Mouse (Mus musculus) intestine, embryonic 16.5 days (tissue): ENCODE data around the gene Retnlg. TPM values are rescaled to one million over a fixed set of nuclear protein-coding genes. Genes with fewer than 3 reads are reported as not detected.

Experiments used
- ATAC-seq: fragments of 200-750 bp; cut with Nextera tagmentation; 2 replicates; pipeline ENCODE4 v1.8.0; 2017; ENCODE audit warnings: moderate TSS enrichment, moderate library complexity
- H3K27ac ChIP-seq: fragments of 300-500 bp; sonication (generic); 2 replicates; pipeline ENCODE4 v1.5.1; 2014; ENCODE audit warnings: mild to moderate bottlenecking, low read length
- H3K27me3 ChIP-seq: fragments of 300-500 bp; sonication (generic); replicated peaks from 2 replicates; pipeline ENCODE4 v1.6.1; 2014; ENCODE audit warnings: low read length, control low read depth, mixed read lengths; ENCODE audit not compliant: control insufficient read depth, insufficient read depth
- H3K36me3 ChIP-seq: fragments of 300-500 bp; sonication (generic); 2 replicates; pipeline ENCODE4 v1.6.1; 2014; ENCODE audit warnings: low read length, control low read depth; ENCODE audit not compliant: control insufficient read depth, insufficient read depth
- H3K4me1 ChIP-seq: fragments of 300-500 bp; sonication (generic); 2 replicates; pipeline ENCODE4 v1.6.1; 2014; ENCODE audit warnings: low read length, control low read depth, mixed read lengths; ENCODE audit not compliant: control insufficient read depth, insufficient read depth
- H3K4me2 ChIP-seq: fragments of 300-500 bp; sonication (generic); 2 replicates; pipeline ENCODE4 v1.6.1; 2014; ENCODE audit warnings: low read depth, low read length, control low read depth
- H3K4me3 ChIP-seq: fragments of 300-500 bp; sonication (generic); 2 replicates; pipeline ENCODE4 v1.5.1; 2014; ENCODE audit warnings: mild to moderate bottlenecking, low read length
- H3K9ac ChIP-seq: fragments of 300-500 bp; sonication (generic); 2 replicates; pipeline ENCODE4 v1.6.1; 2014; ENCODE audit warnings: low read depth, low read length
- H3K9me3 ChIP-seq: fragments of 300-500 bp; sonication (generic); 2 replicates; pipeline ENCODE4 v1.6.1; 2016; ENCODE audit warnings: low read length, control low read depth; ENCODE audit not compliant: control insufficient read depth
- WGBS: fragments of 180-500 bp; shearing (Covaris S2); extraction: QIAGEN DNeasy Blood & Tissue Kit; methylation state at CpG from one replicate; pipeline ENCODE4 v1.1.7; 2014; 5-methylcytosine and 5-hydroxymethylcytosine counted together
- polyA plus RNA-seq: library from polyadenylated mRNA; unstranded; fragments of >200 nt; fragmentation: Nextera tagmentation; extraction: Ambion mirVana; gene quantifications from 2 replicates; pipeline ENCODE4 v1.2.1, GENCODE M21; 2015

Retnlg gene
- polyA plus RNA-seq, 1 experiment from 2014 or later: 1.8 TPM

DNA sequence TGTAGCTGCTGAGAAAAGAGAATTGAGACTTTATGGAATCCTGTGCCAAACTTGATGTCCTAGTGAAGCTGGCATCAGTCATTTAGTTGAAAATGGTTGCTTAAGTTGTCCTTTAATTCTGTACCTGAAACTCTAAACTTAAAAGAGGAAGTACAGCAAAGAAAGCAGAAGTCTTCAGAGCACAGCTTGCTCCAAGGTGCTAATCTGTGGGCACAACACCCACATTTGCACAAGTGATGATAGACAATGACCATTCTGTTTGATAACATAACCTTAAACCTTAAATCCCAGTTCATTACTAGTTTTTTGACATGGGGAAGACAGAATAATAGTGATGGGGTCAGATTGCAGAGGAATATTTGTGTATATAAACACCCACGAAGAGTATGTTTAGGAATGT lies 3.8 kb upstream of the Retnlg start:
- no peak for ATAC-seq
- H3K9ac ChIP-seq: no peak overlapping the region
- H3K4me3 ChIP-seq: no peak overlapping the region
- whole genome bisulfite sequencing: 65% methylated on average over 1 of the region's 1 CpGs
- no peaks in the 10 kb centered on the region for H3K36me3 ChIP-seq
- no peaks in the 10 kb centered on the region for H3K9me3 ChIP-seq
- H3K27me3 ChIP-seq: no peaks in the 10 kb centered on the region
- no peaks in the 10 kb centered on the region for H3K4me1 ChIP-seq
- H3K27ac ChIP-seq: no peak overlapping the region
- H3K4me2 ChIP-seq: no peak overlapping the region

DNA sequence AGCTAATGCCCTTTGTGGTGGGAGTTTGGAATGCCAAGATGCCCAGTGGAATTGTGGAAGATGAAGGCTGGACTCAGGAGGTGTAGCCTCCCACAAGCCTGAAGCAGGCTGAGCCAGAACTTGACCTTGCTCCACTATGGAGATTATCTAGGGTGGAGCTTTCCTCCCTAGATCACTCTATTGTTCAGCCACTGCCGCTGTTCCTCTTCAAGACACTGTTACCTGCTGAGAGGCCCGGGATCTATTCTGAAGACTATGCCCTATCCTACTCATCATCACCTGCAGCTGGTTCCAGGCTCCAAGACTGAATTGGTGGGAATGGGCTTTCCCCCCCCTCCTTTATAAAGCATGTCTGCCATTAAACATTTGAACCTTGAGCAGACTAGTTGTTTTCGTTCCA lies 2.8 kb upstream of the Retnlg start:
- H3K36me3 ChIP-seq: no peaks in the 10 kb centered on the region
- WGBS: 72% methylated on average over 3 of the region's 3 CpGs
- ATAC-seq: no peak

DNA sequence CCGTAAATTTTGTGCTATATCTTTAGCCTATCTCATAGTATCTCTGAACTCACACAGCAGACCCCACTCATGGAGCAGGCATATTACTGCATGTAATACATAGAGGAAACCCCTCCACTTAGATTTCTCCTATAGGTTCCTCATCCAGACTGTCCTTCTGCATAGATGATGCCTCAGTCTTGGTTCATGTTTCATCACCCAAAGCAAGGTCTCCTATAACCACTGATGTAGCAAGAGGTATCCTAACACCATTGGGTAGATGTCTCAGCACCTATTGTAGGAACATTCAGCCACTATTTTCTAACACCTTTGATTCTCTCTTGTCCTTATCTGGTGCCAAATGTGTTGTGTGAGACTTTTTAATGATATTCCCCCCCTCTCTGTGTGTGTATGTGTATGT lies 667 bp upstream of the Retnlg start:
- Histone ChIP-seq H3K27me3 (no peaks in the 10 kb centered on the region), H3K4me3 (no peak overlapping the region), H3K9ac (no peak overlapping the region), H3K4me1 (no peaks in the 10 kb centered on the region), H3K4me2 (no peak overlapping the region), H3K9me3 (no peaks in the 10 kb centered on the region), H3K27ac (no peak overlapping the region), H3K36me3 (no peaks in the 10 kb centered on the region)
- ATAC-seq: no peak
- WGBS: 90% methylated on average over 1 of the region's 1 CpGs

More for the DNA sequence above, 2.8 kb upstream of the Retnlg start:
- Histone ChIP-seq H3K9me3 (no peaks in the 10 kb centered on the region), H3K4me1 (no peaks in the 10 kb centered on the region), H3K27me3 (no peaks in the 10 kb centered on the region), H3K4me3 (no peak overlapping the region), H3K27ac (no peak overlapping the region), H3K4me2 (no peak overlapping the region), H3K9ac (no peak overlapping the region)

DNA sequence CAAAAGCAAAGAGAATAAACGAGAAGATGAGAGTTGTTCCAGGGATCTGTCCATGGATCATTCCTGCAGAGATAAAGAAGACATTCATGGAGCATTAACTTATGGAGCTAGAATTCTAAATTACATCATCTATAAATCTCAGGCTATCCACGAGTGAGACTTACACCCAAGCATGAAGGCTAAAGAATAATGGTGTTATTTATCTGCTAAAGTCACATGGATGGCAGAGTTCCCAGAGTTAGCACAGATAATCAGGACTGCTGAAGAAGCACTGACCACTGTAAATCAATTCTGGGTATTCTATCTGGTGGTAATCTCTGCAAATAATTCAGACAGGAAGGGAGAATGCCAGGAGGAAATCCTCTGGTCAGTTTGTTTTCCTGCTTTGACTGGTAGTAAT lies 18.3 kb downstream of the Retnlg start:
- no peaks in the 10 kb centered on the region for H3K9me3 ChIP-seq
- no peak overlapping the region for H3K9ac ChIP-seq
- no peak for ATAC-seq
- WGBS: 37% methylated on average over 2 of the region's 2 CpGs
- no peak overlapping the region for H3K4me2 ChIP-seq
- no peaks in the 10 kb centered on the region for H3K4me1 ChIP-seq
- no peaks in the 10 kb centered on the region for H3K36me3 ChIP-seq
- H3K27me3 ChIP-seq: no peaks in the 10 kb centered on the region
- H3K27ac ChIP-seq: no peak overlapping the region
- no peak overlapping the region for H3K4me3 ChIP-seq

DNA sequence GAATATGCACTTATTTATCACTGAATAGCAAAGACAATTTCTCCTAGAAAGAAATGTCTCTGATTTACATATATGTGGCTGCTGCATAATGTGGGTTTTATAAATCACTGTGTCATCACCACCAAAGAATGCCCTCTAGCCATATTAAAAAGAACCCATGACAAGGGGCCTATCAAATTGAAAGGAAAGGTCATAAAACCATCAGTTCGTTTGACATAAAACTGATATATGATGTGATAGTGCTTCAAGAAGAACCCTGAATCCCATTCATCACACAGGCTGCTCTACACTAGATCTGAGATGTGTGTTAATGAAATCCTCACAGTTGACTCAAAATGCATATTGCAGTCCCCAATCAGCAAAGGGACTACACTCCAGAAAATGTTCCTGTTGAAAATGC lies 27.4 kb downstream of the Retnlg start:
- Histone ChIP-seq H3K9ac (no peak overlapping the region), H3K4me2 (no peak overlapping the region), H3K27me3 (no peaks in the 10 kb centered on the region), H3K4me1 (no peaks in the 10 kb centered on the region), H3K9me3 (no peaks in the 10 kb centered on the region), H3K27ac (no peak overlapping the region), H3K36me3 (no peaks in the 10 kb centered on the region), H3K4me3 (no peak overlapping the region)
- ATAC-seq: no peak
- 71% methylated on average over 1 of the region's 1 CpGs for WGBS

DNA sequence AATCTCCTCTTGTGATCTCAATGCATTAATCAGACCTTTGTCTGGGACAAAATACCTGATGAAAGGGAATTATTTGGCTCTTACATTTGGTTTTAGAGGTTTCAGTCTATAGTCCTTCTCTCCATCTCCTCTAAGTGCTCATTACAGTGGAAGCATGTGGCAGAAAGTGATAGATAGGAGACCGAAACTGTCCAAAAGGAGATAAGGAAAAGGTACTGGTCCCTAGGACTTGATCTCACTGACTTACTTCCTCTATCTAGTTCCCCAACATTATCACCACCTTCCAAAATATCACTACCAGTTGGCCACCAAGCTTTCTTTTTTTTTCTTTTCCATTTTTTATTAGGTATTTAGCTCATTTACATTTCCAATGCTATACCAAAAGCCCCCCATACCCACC lies 38.8 kb downstream of the Retnlg start:
- WGBS: 100% methylated on average over 1 of the region's 1 CpGs
- no peaks in the 10 kb centered on the region for H3K36me3 ChIP-seq
- no peaks in the 10 kb centered on the region for H3K4me1 ChIP-seq
- H3K9ac ChIP-seq: no peak overlapping the region
- H3K27ac ChIP-seq: no peak overlapping the region
- H3K9me3 ChIP-seq: no peaks in the 10 kb centered on the region
- H3K4me3 ChIP-seq: no peak overlapping the region
- no peaks in the 10 kb centered on the region for H3K27me3 ChIP-seq
- no peak overlapping the region for H3K4me2 ChIP-seq
- ATAC-seq: no peak

DNA sequence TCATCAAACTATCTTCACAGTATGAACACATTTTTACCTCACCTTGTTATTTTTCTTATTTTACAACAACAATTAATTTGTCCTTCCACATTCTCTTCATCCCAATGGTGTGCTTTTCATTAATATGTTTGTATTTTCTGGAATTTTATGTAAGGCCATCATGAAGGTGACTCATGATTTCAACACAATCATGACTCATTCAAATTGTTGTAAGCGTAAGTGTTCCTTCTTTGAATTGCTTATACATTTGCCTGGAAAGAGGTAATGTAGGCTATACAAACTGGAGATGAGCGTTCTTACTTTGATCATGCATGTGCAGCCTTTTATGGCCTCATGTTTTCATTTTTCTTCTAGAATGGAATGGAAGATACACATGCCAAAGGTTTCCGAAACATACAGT lies 40.8 kb downstream of the Retnlg start:
- ATAC-seq: no peak
- H3K9me3 ChIP-seq: no peaks in the 10 kb centered on the region
- no peaks in the 10 kb centered on the region for H3K36me3 ChIP-seq
- 93% methylated on average over 3 of the region's 3 CpGs for WGBS
- no peaks in the 10 kb centered on the region for H3K4me1 ChIP-seq
- no peak overlapping the region for H3K4me3 ChIP-seq
- H3K27ac ChIP-seq: no peak overlapping the region
- no peaks in the 10 kb centered on the region for H3K27me3 ChIP-seq
- H3K4me2 ChIP-seq: no peak overlapping the region
- H3K9ac ChIP-seq: no peak overlapping the region

DNA sequence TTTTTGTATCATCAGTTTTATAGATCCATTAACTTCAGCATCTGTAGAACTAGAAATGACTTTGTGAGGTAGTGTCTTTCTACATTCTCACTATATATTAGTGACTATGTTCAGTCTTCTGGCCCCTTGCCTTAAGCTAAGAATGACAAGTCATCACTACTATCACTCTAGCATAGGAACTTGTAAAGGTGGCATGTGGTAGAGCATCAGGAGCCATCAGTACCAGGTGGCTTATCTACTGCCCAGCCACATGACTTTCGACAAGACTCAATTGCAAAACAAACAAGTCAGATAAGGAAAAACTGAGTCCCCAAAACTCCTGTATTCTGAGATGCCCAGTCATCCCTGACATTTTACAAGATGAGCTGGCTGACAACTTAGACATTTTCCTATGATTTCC lies 51.3 kb downstream of the Retnlg start:
- WGBS: 88% methylated on average over 1 of the region's 1 CpGs
- no peak overlapping the region for H3K27ac ChIP-seq
- H3K4me1 ChIP-seq: no peaks in the 10 kb centered on the region
- H3K4me2 ChIP-seq: no peak overlapping the region
- H3K36me3 ChIP-seq: peaks cover 7% of the 10 kb centered on the region; the same call in 1 of the 2 replicates
- no peaks in the 10 kb centered on the region for H3K9me3 ChIP-seq
- H3K4me3 ChIP-seq: no peak overlapping the region
- no peaks in the 10 kb centered on the region for H3K27me3 ChIP-seq
- no peak overlapping the region for H3K9ac ChIP-seq
- ATAC-seq: no peak

Other genes starting within 250 kb of the Retnlg start
- gene Trat1, start 100.6 kb upstream of the Retnlg start, polyA plus RNA-seq: 0.02 and 0.06 TPM in 2 replicates
- not detected in 2 replicates for gene Retnlb, start 55.8 kb upstream of the Retnlg start, polyA plus RNA-seq
- gene Retnla, start 30.1 kb upstream of the Retnlg start, polyA plus RNA-seq: not detected in 2 replicates
- gene Dzip3, start 121.5 kb downstream of the Retnlg start, polyA plus RNA-seq: 13.2 TPM in 2 replicates
- 18.1 and 18.3 TPM in 2 replicates for gene Cip2a, start 121.6 kb downstream of the Retnlg start, polyA plus RNA-seq
- gene Myh15, start 184.9 kb downstream of the Retnlg start, polyA plus RNA-seq: not detected in 2 replicates